Mouse (Mus musculus) cortical plate, adult 2 months (tissue): Measurements from ENCODE around the gene Ttc21b. TPM values are rescaled to one million over a fixed set of nuclear protein-coding genes. Genes with fewer than 3 reads are reported as not detected.

Source experiments
- H3K27ac ChIP-seq: fragments of 200-500 bp; 2 replicates; pipeline ENCODE4 v1.5.1; 2012; ENCODE audit warnings: low read length, control low read depth, inconsistent platforms; ENCODE audit not compliant: insufficient read depth
- H3K4me1 ChIP-seq: fragments of 200-500 bp; 2 replicates; pipeline ENCODE4 v1.6.1; 2011; ENCODE audit warnings: low read length; ENCODE audit not compliant: control insufficient read depth, insufficient read depth
- H3K4me3 ChIP-seq: fragments of 200-500 bp; 2 replicates; pipeline ENCODE4 v1.5.1; 2011; ENCODE audit warnings: mild to moderate bottlenecking, low read length, control low read depth; ENCODE audit not compliant: insufficient read depth
- CTCF ChIP-seq: fragments of 200-500 bp; IDR thresholded peaks from 2 replicates; pipeline ENCODE4 v1.5.1; 2011; ENCODE audit warnings: mild to moderate bottlenecking, control low read depth, low read length; ENCODE audit not compliant: insufficient read depth; ENCODE audit errors: extremely low read depth
- POLR2A ChIP-seq: fragments of 200-500 bp; IDR thresholded peaks from 2 replicates; pipeline ENCODE4 v1.6.1; 2011; ENCODE audit warnings: mild to moderate bottlenecking, low read length, control low read depth; ENCODE audit not compliant: insufficient read depth; ENCODE audit errors: extremely low read depth
- polyA plus RNA-seq: library from polyadenylated mRNA; depleted of rRNA; stranded (reverse); fragments of >200 nt; gene quantifications from 2 replicates; pipeline ENCODE4 v1.2.3, GENCODE M21; 2012

The Ttc21b gene
- polyA plus RNA-seq, 1 experiment: 8.9 TPM

GRCm38 (mm10) chr2:66177017-66177416 is 79.4 kb downstream of the Ttc21b start:
- no peak overlapping the region for H3K27ac ChIP-seq

GRCm38 (mm10) chr2:66173134-66173533 is 83.3 kb downstream of the Ttc21b start:
- TF ChIP-seq CTCF: no peak
- TF ChIP-seq POLR2A: no peak
- no peak overlapping the region for H3K4me3 ChIP-seq
- no peaks in the 10 kb centered on the region; the same call in 1 of the 2 replicates for H3K4me1 ChIP-seq
- H3K27ac ChIP-seq: no peak overlapping the region

More at GRCm38 (mm10) chr2:66177017-66177416, 79.4 kb downstream of the Ttc21b start:
- no peak for TF ChIP-seq POLR2A
- no peak for TF ChIP-seq CTCF
- H3K4me1 ChIP-seq: no peaks in the 10 kb centered on the region; the same call in 1 of the 2 replicates
- H3K4me3 ChIP-seq: no peak overlapping the region

- TF ChIP-seq POLR2A: no peak
- TF ChIP-seq CTCF: no peak
- Histone ChIP-seq H3K4me1 (no peaks in the 10 kb centered on the region), H3K4me3 (no peak overlapping the region), H3K27ac (no peak overlapping the region)
Measured at GRCm38 (mm10) chr2:66171643-66172042, 84.8 kb downstream of the Ttc21b start.

GRCm38 (mm10) chr2:66170721-66171120 is 85.7 kb downstream of the Ttc21b start:
- H3K4me3 ChIP-seq: no peak overlapping the region
- H3K27ac ChIP-seq: no peak overlapping the region
- H3K4me1 ChIP-seq: no peaks in the 10 kb centered on the region
- TF ChIP-seq CTCF (no peak), POLR2A (no peak)

- H3K27ac ChIP-seq: no peak overlapping the region
- no peak overlapping the region for H3K4me3 ChIP-seq
- no peak for TF ChIP-seq POLR2A
- TF ChIP-seq CTCF: no peak
- no peaks in the 10 kb centered on the region for H3K4me1 ChIP-seq
Measured at GRCm38 (mm10) chr2:66165025-66165424, 91.4 kb downstream of the Ttc21b start.

- Histone ChIP-seq H3K4me1 (no peaks in the 10 kb centered on the region), H3K27ac (no peak overlapping the region), H3K4me3 (no peak overlapping the region)
- TF ChIP-seq CTCF: no peak
- no peak for TF ChIP-seq POLR2A
Measured at GRCm38 (mm10) chr2:66158140-66158915, 98.1 kb downstream of the Ttc21b start.

GRCm38 (mm10) chr2:66151436-66151835 is 105.0 kb downstream of the Ttc21b start:
- Histone ChIP-seq H3K4me3 (no peak overlapping the region), H3K4me1 (no peaks in the 10 kb centered on the region), H3K27ac (no peak overlapping the region)
- no peak for TF ChIP-seq POLR2A
- TF ChIP-seq CTCF: no peak

- TF ChIP-seq POLR2A: no peak
- no peak for TF ChIP-seq CTCF
- Histone ChIP-seq H3K4me3 (no peak overlapping the region), H3K27ac (no peak overlapping the region), H3K4me1 (no peaks in the 10 kb centered on the region)
Measured at GRCm38 (mm10) chr2:66150531-66150930, 105.9 kb downstream of the Ttc21b start.

GRCm38 (mm10) chr2:66148654-66149230 is 107.7 kb downstream of the Ttc21b start:
- H3K4me3 ChIP-seq: no peak overlapping the region
- TF ChIP-seq POLR2A (no peak), CTCF (no peak)
- no peaks in the 10 kb centered on the region for H3K4me1 ChIP-seq
- no peak overlapping the region for H3K27ac ChIP-seq

GRCm38 (mm10) chr2:66146473-66146872 is 109.9 kb downstream of the Ttc21b start:
- TF ChIP-seq CTCF (no peak), POLR2A (no peak)
- no peak overlapping the region for H3K4me3 ChIP-seq
- H3K27ac ChIP-seq: no peak overlapping the region
- H3K4me1 ChIP-seq: no peaks in the 10 kb centered on the region

GRCm38 (mm10) chr2:66144770-66145169 is 111.6 kb downstream of the Ttc21b start:
- TF ChIP-seq POLR2A: no peak
- no peak for TF ChIP-seq CTCF
- H3K4me3 ChIP-seq: no peak overlapping the region
- peaks cover 2% of the 10 kb centered on the region; the same call in 1 of the 2 replicates for H3K4me1 ChIP-seq
- no peak overlapping the region for H3K27ac ChIP-seq
